Mouse (Mus musculus) cerebral cortex, adult 2 months (tissue): ENCODE data around the gene Cmbl.

Source experiments
- WGBS: fragments of 180-500 bp; shearing (Covaris S2); methylation state at CpG from one replicate; pipeline ENCODE4 v1.1.7; 2018; 5-methylcytosine and 5-hydroxymethylcytosine counted together

The Cmbl gene

DNA sequence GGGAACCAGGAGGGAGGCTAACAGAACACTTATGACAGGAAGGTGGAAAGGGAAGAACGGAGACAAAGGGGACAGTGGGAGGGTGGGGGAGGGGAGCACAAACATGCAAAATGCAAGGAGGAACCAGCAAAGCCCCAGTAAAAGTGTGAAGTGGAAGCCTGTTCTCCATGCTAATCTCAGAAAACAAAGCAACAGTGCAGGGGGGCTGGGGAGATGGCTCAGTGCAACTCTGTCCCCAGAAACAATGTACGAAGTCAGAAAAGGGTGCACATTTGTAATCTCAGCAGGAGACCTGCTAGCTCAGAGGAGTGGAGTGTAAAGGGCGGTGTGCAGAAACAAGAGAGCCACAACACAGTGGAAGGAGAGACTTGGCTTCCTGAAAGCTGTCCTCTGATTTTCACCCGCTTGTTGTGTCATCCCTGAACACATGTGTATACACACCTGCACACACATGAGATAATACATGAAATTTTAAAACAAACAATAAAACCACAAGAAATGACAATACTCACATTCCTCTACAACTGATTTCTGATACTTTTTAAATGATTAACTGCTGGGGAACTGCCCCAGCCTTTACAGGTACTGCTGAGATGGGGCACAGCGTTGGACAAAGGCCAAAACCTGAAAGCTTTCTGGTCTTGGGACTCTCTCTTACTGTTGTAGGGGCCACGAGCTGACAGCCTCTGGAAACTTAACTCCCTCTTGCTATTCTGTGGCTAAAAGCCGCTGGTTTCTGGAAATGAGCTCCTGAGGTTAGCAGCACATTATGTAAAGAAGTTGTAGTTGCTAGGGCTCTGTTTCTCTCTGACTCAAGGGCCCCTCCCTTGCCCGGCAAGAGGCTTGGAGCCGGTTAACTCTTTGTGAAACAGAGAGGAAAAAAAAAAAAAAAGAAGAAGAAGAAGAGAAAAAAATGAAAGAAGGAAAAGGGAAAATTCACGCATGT lies 22.9 kb upstream of the Cmbl start:
- 31% methylated on average over 10 of the region's 10 CpGs for WGBS

DNA sequence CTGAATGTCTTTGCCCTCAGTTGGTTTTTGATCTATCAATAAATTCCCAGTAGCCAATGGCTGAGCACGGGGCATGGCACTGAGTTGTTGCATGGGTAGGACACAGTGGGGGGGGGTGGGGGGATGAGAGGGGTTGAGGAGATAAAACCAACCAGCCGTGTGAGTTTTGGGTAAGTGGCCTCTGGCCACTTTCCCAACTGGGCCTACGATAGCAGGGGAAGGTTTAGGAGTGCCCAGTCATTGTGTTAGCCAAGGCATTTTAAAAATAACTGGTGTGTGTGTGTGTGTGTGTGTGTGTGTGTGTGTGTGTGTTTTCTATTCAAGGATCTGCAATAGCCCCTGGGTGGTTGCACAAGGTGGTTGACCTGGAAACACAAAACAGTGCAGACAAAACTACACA lies 21.9 kb upstream of the Cmbl start:
- 45% methylated on average over 3 of the region's 3 CpGs for WGBS

DNA sequence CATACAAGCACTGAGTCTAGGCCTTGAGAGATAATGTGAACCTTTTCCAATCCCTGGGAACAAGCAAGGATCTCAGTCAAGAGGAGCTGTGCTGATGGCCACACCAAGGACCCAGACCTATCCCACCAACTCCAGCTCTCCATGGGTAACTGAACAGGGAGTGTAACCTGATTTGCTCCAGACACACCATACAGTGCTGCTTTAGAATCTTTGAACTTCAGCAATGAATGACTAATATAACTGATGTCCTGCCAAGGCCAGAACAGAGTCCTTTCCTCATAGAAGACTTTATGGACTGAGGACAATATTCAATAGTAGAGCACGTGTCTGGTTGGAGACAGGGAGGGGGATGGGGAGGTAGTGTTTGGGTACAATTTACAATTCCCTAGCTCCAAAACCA lies 20.1 kb upstream of the Cmbl start:
- WGBS, result 86% methylated on average over 1 of the region's 1 CpGs

DNA sequence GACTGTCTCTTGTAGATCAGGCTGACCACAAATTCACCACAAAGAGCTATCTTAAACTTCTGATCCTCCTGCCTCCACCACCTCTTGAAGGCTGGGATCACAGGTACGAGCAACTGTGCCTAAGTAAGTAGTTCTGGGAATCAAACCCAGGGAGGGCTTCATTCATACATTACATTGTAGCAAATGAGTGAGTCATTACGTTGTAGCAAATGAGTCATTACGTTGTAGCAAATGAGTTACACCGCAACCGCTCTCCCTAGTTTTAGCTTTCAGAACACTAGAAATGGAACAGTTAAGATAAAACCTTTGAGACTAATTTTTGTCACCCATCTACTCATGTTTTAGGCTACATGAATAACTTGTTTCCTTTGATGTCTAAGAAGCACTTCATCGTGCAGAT lies 18.9 kb upstream of the Cmbl start:
- WGBS, result 66% methylated on average over 6 of the region's 6 CpGs

DNA sequence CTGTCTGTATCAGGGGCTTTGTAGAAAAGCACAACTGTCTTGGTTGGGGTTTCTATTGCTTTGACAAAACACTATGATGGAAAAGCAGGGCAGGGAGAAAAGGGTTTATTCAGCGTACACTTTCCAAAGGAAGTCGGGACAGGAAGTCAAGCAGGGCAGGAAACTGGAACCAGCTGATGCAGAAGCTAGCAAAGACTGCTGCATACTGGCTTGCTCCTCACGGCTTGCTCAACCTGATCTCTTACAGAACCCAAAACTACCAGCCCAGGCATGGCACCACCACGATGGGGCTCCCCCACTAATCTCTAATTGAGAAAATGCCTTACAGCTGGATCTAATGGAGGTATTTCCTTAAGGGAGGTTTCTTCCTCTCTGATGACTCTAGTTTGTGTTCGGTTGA lies 17.8 kb upstream of the Cmbl start:
- WGBS, result 78% methylated on average over 5 of the region's 5 CpGs

DNA sequence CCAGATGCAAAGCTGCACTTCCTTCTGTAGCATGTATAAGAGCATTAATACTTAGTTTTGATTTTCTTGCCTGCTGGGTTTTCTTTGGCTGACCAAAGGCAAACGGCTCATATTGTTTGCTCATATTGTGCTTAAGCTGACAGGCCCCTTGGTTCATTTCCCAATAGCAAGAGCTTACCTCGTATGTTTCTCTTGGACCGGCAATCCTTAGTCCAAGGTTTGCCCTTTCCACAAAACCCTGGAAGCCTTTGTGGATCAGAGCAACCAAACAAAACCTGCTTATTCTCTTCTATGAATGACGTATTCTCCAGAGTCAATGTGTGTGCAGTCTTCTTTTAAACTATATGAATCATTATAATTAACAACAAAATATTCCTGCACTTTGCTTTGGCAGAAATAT lies 14.8 kb upstream of the Cmbl start:
- WGBS, result 82% methylated on average over 4 of the region's 4 CpGs

DNA sequence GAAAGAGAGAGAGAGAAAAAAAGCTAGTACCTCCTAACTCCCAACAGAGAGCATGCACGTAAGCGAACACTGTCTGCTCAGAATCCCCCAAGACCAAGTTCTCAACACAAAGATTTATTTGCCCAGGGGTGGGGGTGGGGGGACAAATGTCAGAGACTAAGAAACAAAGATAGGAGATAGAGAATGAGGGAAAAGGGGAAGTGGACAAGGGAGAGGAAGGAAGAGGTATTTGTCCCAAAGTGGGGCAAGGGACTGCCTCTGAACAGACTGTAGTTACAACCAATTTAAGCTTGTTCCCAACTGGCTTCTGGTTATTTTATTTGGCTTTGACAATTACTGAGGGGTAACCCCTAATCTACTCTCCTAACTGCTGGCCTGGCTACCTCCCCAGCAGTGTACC lies 10.3 kb upstream of the Cmbl start:
- 92% methylated on average over 2 of the region's 2 CpGs for WGBS

DNA sequence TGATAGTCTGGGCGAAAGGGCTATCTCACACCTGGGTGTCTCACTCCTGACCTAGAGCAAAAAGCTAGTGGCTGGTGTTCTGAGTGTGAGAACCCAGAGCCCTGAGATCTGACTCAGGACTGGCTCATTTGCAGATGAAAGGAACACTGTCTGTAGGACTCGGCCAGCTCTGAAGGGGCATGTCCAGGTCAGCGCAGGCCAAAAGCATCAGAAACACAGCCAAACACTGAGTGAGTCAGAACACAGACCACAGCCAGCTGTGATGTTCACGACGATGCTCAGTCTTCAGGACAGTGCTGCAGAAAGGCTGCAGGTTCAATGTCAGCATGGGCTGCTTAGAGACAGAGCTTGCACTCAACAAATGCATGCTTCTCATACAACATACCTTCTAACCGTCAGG lies 3.8 kb upstream of the Cmbl start:
- WGBS, result 82% methylated on average over 6 of the region's 6 CpGs

DNA sequence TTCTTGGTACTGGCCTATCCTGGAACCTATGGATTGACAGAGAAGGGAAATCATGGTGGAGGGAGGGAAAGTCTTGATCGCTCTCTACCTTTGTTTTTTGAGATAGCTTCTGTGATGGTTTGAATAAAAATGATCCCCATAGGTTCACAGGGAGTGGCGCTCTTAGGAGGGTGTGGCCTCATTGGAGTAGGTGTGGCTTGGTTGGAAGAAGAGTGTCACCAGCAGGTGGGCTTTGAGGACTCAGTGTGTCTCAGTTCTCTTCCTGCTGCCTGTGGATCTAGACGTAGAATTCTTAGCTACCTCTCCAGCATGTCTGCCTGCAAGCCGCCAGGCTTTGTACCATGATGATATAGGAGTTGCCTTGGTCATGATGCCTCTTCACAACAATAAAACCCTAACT lies 3.2 kb upstream of the Cmbl start:
- WGBS, result 98% methylated on average over 4 of the region's 4 CpGs

DNA sequence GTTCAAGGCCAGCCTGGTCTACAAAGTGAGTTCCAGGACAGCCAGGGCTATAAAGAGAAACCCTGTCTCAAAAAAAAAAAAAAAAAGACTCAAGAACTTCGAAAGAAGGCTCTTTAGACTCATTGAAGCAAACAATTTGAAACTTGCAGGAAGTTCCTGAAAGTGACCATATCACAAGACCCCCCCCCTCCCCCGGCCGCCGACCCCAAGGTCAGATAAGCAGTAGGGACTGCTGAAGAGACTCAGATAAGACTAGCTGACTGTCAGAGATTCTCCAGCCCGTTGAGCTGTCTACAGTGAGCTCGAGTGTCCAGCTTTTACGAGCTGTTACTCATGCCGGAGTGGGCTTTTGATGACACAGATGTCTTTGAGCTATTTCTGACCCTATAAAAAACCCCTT lies 2.3 kb upstream of the Cmbl start:
- 90% methylated on average over 8 of the region's 8 CpGs for WGBS

DNA sequence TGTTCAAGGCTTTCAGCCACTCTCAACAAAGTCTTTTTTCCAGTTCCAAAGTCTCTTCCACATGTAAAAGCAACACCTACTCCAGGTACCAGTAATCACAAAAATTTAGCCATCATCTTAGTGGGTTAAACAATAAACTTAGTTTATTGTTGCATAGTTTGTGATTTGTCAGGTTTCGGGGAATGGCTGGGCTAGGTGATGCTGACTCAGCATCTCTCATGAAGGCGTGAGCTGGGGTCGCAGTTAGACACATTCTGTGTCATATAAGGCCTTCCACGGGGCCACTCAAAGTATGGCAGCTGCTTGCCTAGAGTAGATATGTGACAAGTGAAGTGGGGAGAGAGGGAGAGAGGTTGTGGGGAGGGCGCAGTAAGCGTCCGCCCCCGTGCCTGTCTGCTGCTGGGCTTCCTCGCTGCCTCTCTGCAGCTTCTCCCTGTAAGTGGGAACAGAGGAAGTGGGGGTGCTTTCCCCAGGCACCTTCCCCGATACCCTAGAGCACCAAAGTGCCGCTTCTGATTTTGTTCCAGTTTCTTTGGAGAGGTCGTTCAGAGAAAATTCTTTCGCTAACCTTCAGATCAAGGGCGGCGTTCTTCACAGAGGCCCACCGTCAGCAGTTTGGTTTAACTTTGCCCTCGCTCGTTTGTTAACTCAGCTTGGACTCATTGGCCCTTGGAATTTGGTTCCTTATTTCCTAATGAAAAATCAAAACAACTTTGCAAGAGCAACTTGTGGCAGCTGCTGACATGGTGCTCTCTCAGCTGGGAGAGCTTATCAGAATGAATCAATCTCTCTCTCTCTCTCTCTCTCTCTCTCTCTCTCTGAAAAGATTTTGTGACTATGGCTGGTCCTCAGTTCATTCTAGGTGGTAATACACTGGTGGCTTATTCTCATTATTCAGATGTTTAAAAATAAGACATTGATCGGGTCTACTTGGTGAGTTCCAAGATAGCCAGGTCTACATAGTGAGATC lies 1.3 kb upstream of the Cmbl start:
- WGBS, result 70% methylated on average over 19 of the region's 19 CpGs

DNA sequence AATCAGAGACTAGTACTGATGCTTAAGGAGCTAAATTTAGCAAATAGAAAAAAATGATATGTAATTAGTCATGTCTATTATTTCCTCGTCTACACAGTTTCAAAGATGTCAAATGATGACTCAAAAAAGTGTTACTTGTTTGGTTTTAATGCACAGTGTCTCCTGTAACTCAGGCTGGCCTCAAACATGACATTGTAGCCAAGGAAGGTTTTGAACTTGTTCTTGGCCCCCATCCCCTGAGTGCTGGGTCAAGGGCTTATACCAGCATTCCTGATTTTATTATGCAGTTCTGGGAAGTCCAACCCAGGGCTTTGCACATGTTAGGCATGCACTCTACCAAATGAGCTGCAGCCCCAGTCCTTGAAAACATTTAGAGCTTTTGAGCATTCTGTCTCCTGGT lies 597 bp downstream of the Cmbl start:
- WGBS, result 77% methylated on average over 1 of the region's 1 CpGs

DNA sequence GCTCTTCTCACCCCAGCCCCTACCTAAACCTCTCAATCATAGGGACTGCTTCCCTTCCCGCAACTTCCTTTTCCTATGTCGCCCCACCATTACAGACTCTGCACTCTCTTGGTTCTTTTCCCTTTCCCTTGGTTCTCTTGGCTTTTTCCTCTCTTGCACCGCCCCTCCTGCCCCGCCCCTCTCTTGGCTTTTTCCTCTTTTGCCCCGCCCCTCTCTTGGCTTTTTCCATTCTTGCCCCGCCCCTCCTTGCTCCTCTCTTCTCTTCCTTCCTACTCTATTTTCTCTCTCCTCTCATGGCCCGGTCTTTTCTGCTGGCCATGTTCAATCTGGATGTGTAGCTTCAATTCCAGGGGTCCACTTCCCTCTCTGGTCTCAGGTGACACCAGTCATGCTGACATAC lies 2.2 kb downstream of the Cmbl start:
- 74% methylated on average over 7 of the region's 7 CpGs for WGBS

DNA sequence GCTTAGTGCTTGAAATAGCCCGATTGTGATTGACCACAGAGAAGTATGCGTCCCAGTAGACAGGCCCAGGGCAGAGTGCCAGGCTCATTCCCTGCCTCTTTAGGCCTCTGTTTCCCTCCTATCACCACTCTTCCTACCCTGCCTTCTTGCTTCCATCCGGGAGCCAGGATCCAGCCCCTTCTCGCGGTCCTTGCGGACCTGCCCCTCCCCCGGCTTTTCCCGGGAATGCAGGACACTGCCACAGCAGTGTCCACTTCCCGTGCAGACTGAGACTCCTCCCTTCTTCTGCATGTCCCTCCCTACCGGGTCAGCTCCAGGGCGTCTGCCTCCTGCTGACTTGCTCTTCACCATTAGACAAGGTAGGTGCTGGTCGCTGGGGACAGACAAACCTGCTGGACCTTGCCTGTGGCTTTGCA lies 3.4 kb downstream of the Cmbl start:
- WGBS, result 39% methylated on average over 12 of the region's 12 CpGs

DNA sequence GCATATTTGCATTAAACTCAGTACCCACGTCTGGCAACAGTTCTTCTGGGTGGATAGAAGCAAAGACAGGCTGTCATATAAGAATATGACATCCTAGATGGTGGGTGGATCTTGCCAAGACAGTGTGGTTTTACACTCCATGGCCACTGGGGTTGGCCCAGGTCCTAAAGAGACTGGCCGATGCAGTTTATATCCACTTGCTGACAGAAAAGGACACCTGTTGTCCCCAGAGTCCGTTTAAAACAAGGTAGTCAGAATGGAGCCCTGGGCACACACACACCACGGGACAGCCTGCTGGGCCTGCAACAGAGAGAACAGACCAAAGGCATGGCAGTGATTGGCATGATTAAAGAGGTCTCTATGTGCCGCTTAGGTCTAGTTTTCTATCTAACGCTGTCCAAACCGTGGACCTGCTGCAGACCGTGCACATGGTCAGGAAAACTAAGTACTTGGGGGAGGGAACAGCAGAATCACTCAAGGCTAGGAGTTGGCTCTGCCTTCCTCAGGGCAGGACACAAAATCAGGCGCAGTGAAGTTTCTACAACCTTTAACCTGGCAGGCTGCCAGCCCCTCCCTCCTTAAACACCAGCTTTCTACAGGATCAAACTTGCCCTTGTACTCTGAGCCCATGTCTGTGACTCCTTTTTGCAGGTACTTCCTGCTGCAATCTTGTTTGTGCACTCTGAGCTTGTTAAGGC lies 4.3 kb downstream of the Cmbl start:
- 60% methylated on average over 9 of the region's 9 CpGs for WGBS

DNA sequence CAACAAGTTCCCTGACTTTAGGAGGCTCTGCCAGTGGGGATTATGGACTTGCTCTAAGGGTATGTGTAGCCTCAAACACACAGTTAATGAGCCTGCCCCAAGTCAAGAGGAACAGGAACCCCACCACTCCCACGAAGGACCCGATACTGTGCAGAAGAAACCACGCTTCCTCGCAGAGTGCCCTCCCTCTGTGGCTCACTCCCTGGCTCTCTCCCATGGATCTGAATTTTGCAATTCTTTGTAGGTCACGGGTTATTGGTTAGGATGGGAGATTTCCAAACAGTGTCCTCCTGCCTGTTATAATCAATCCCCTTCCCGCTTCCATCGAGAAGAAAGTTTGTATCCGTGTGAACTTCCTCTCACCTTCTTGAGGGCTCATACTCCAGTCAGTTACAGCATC lies 5.8 kb downstream of the Cmbl start:
- WGBS, result 89% methylated on average over 8 of the region's 8 CpGs

DNA sequence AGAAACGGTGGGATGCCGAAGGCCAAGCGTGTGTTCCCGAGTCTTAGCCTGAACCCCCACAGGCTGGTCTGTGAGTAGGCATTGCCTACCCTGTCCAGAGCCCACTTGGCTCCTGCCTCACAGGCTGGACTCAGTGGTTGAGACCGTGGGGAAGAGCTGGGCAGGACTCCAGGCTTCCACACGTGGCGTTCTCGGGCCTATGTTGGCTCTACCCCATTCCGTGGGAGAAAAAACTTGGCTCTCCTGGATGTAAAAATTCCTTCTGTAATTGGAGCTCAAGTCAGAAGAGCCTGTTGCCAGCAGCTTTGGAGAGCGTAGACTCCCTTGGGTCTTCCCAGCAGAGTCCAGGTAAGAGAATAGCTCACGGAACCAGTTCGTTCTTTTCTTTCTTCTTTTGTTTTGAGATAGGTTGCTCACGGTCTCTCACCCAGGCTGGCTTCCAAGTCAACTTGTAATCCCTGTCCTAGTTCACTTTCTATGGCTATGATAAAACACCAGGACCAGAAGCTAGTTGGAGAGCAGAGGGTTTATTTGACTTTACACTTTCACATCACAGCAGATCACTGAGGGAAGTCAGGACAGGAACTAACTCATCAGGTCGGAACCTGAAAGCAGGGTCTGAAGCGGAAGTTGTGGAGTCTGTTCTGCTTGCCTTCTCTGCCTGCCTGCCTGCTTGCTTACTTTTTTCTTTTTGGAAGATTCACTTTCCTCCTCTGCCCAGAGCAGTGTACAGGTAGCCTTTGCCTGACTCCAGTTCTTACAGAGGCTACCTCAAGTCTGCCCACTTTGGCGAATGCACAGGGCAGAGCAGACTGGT lies 6.9 kb downstream of the Cmbl start:
- 52% methylated on average over 16 of the region's 16 CpGs for WGBS

DNA sequence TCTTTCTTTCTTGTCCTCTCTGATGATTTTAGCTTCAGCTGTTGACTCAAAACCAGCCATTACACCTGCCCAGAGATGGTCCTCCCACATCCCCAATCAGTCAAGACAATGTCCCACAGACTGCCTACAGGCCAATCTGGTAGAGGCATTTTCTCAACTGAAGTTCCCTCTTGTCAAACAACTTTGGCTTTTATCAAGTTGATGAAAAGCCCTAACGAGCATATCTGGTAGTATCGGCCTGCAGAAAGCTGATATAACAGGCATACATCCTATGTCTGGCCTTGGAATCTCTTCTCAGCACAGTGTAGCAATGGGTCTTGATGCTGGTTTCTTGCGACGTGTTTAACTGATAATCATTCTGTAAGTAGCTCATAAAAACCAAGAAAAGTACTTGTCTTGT lies 8.1 kb downstream of the Cmbl start:
- WGBS, result 91% methylated on average over 4 of the region's 4 CpGs

DNA sequence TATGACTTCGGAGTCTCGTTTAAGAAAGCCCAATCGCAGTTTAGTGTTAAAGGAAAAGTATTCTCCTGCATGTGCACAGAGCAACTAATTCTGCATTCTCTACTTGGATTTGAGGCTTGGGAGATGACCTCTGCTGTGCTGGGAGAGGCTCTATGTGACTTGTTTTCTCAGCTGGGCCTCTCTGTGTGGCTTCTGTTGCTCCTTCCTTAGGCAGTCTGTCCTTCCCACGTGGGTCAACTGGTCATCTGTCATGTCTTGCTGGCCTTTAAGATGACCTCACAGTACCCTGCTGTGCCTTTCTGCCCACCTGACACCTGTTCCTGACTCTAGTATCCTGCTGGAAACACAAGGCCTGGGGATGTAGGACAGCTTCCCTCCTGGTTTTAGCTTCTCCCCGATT lies 10.9 kb downstream of the Cmbl start:
- 74% methylated on average over 5 of the region's 5 CpGs for WGBS

DNA sequence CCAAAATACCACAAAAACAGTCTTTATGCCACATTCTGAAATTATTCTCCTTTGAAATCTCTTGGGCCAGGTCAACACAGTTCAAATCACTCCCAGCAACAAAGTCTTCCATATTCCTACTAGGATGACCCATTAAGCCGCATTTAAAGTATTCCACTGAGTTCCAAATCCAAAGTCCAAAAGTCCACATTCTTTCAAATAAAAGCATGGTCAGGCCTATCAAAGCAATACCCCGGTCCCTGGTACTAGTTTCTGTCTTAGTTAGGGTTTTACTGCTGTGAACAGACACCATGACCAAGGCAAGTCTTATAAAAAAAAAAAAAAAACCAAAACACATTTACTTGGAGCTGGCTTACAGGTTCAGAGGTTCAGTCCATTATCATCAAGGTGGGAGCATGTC lies 15.9 kb downstream of the Cmbl start:
- WGBS, result over 99% methylated on average over 2 of the region's 2 CpGs
